Mouse (Mus musculus) forebrain, embryonic 11.5 days (tissue): ENCODE measurements at regions not wholly inside any gene's neighbourhood (a gene's known extent, or its start where the extent isn't known, plus 50 kb on each side); places are given as distances from the start of the nearest gene placed in this dataset.

Experiments
- ATAC-seq: fragments of 200-750 bp; cut with Nextera tagmentation; replicated peaks from 2 replicates; pipeline ENCODE4 v1.8.0; 2017; ENCODE audit warnings: moderate TSS enrichment; ENCODE audit not compliant: low FRiP score
- DNase-seq: peaks from one replicate; pipeline ENCODE4 v3.0.0-alpha.2; 2017; ENCODE audit warnings: low spot score
- H3K27ac ChIP-seq: fragments of 300-500 bp; sonication (generic); 2 replicates; pipeline ENCODE4 v1.5.1; 2014; ENCODE audit warnings: low read depth, low read length
- H3K27me3 ChIP-seq: fragments of 300-500 bp; sonication (generic); 2 replicates; pipeline ENCODE4 v1.6.1; 2014; ENCODE audit warnings: mild to moderate bottlenecking, low read length, mixed read lengths; ENCODE audit not compliant: control insufficient read depth, insufficient read depth
- H3K36me3 ChIP-seq: fragments of 300-500 bp; sonication (generic); 2 replicates; pipeline ENCODE4 v1.6.1; 2014; ENCODE audit warnings: mild to moderate bottlenecking, low read length, moderate library complexity, mixed read lengths; ENCODE audit not compliant: control insufficient read depth, insufficient read depth
- H3K4me1 ChIP-seq: fragments of 300-500 bp; sonication (generic); replicated peaks from 2 replicates; pipeline ENCODE4 v1.6.1; 2014; ENCODE audit warnings: low read length, mixed read lengths; ENCODE audit not compliant: control insufficient read depth, insufficient read depth
- H3K4me2 ChIP-seq: fragments of 300-500 bp; sonication (generic); 2 replicates; pipeline ENCODE4 v1.6.1; 2014; ENCODE audit warnings: low read depth, mild to moderate bottlenecking, low read length, moderate library complexity, mixed read lengths; ENCODE audit not compliant: severe bottlenecking
- H3K4me3 ChIP-seq: fragments of 300-500 bp; sonication (generic); 2 replicates; pipeline ENCODE4 v1.5.1; 2014; ENCODE audit warnings: low read depth, low read length
- H3K9ac ChIP-seq: fragments of 300-500 bp; sonication (generic); 2 replicates; pipeline ENCODE4 v1.6.1; 2014; ENCODE audit warnings: low read length
- H3K9me3 ChIP-seq: fragments of 300-500 bp; sonication (generic); 2 replicates; pipeline ENCODE4 v1.6.1; 2016; ENCODE audit warnings: low read length, mixed read lengths; ENCODE audit not compliant: control insufficient read depth
- WGBS: fragments of 180-500 bp; shearing (Covaris S2); extraction: QIAGEN DNeasy Blood & Tissue Kit; methylation state at CpG from one replicate; pipeline ENCODE4 v1.1.7; 2014; 5-methylcytosine and 5-hydroxymethylcytosine counted together

DNA sequence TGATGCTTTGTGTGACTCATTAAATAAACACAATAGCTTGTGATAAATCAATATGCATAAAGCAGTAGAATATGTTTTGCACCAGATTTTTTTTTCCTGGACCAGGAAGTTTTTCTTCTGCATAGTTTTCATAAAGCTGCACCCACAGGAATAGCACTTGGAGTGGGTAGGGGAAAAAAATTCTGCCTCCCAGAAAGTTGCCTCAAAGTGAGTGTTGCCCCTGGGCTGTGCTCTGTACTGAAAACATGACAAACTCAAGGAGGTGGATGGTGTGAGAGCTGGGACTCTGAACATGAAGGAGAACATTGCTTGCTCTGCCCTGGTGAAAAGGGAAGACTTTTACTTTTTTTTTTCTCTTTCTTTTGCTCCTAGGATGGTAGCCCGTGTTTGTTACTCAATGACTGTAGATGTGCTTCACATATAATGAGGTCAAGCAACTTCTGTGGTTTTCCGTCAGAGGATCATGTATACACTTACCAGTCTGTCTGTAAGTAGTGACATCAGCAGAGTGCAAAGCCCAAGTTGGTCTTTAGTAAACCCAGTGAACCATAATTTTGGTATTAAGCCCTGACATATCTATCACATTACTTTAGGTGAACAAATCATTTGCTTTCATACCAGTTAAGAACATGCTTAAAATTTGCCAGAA lies 164.1 kb upstream of the Lcorl start:
- H3K9ac ChIP-seq = no peak overlapping the region

DNA sequence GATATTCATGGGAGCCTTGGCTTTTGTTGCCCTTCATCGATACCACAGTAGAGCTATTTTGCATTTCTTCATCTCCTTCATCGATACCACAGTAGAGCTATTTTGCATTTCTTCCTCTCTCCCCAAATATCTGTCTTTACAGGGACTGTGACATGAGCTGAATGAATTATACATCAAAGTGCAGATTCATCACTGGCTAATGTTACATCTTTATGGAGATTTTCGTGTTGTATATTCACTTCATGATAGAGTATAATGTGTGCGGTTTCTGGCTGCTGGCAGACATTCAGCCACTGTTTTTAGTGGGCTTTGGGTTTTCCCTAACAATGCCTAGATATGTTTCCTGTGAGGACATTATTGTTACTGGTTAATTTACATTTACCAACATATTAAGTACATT lies 162.8 kb upstream of the Lcorl start:
- H3K9ac ChIP-seq = no peak overlapping the region
- ATAC-seq (no peak), DNase-seq (no peak)
- no peak overlapping the region for H3K27ac ChIP-seq
- H3K9me3 ChIP-seq = no peaks in the 10 kb centered on the region
- no peaks in the 10 kb centered on the region for H3K4me1 ChIP-seq
- H3K4me3 ChIP-seq = no peak overlapping the region
- no peaks in the 10 kb centered on the region for H3K27me3 ChIP-seq
- no peaks in the 10 kb centered on the region for H3K36me3 ChIP-seq
- 91% methylated on average over 4 of the region's 4 CpGs for WGBS
- H3K4me2 ChIP-seq = no peak overlapping the region

More for the DNA sequence above, 164.1 kb upstream of the Lcorl start:
- DNase-seq (no peak), ATAC-seq (no peak)
- no peak overlapping the region for H3K4me3 ChIP-seq
- H3K4me1 ChIP-seq = no peaks in the 10 kb centered on the region
- 85% methylated on average over 2 of the region's 2 CpGs for whole genome bisulfite sequencing
- no peak overlapping the region for H3K27ac ChIP-seq
- no peak overlapping the region for H3K4me2 ChIP-seq
- no peaks in the 10 kb centered on the region for H3K9me3 ChIP-seq
- H3K36me3 ChIP-seq = no peaks in the 10 kb centered on the region
- H3K27me3 ChIP-seq = no peaks in the 10 kb centered on the region

DNA sequence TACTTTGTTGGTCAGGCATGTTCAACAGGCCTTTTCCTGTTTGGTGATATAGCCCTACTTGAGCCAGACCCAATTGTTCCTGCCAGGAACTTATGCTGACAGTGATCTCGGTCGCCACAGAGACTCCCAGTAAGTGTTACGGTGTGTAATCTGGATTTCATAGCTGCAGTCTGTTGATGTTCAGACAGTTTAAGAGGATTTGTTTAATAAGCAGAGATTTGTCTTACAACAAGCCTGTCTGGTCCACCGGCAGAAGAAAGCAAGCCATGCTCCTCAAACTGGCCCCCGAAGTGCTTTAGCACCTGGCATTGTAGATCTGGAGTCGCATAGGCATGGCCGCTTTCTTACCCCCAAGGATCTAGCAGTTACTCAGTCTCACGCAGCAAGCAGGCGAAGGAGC lies 150.0 kb upstream of the Lcorl start:
- ATAC-seq (no peak), DNase-seq (no peak)
- H3K36me3 ChIP-seq = no peaks in the 10 kb centered on the region
- no peak overlapping the region for H3K4me3 ChIP-seq
- H3K9me3 ChIP-seq = no peaks in the 10 kb centered on the region
- no peak overlapping the region for H3K27ac ChIP-seq
- no peaks in the 10 kb centered on the region for H3K27me3 ChIP-seq
- H3K4me1 ChIP-seq = no peaks in the 10 kb centered on the region
- no peak overlapping the region for H3K9ac ChIP-seq
- no peak overlapping the region for H3K4me2 ChIP-seq
- WGBS = 88% methylated on average over 9 of the region's 9 CpGs

DNA sequence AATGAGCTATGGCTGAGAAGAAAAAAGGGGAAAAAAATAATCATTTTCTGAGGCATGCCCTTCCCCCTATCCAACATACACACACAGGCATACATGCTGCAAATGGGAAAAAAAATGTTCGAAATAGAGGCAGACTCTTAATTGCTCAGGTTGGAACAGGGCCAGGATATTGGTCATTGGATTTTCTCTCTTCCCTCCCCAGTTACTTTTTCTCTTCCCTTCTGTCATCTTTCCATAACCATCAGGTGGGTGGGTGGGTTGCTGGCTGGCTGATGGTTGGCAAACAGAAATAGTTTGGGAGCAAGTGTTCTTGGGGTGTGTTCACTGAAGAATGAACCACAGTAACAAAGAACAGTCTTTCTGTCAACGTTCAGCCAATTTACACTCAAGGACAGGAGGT lies 149.3 kb upstream of the Lcorl start:
- Histone ChIP-seq H3K36me3 (no peaks in the 10 kb centered on the region), H3K9me3 (no peaks in the 10 kb centered on the region), H3K9ac (no peak overlapping the region), H3K27ac (no peak overlapping the region), H3K27me3 (no peaks in the 10 kb centered on the region), H3K4me2 (no peak overlapping the region), H3K4me1 (no peaks in the 10 kb centered on the region), H3K4me3 (no peak overlapping the region)
- DNase-seq = no peak
- 84% methylated on average over 2 of the region's 2 CpGs for WGBS
- ATAC-seq = no peak

DNA sequence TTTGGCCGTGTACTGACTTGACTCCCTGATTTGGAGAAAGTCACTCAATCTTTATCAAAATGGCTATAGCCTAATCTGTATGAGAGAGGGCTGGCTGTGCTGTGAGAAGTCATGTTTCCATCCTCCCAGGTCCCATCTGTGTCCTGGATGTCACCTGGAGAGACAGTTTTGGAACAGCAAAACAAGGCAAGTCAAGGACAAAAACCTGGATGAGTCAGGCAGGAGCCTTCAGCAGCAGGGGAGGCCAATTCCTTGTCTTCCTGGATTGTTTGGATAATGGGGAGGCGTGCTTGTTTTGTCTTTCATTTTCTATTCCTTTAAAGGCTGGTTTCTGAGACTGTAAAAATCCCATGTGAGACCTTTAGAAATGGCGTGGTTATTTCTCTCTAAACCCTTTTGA lies 148.8 kb upstream of the Lcorl start:
- no peak for ATAC-seq
- no peak for DNase-seq
- no peak overlapping the region for H3K4me2 ChIP-seq
- WGBS = 80% methylated on average over 3 of the region's 3 CpGs
- H3K9ac ChIP-seq = no peak overlapping the region
- no peaks in the 10 kb centered on the region for H3K4me1 ChIP-seq
- no peak overlapping the region for H3K4me3 ChIP-seq
- no peaks in the 10 kb centered on the region for H3K36me3 ChIP-seq
- no peaks in the 10 kb centered on the region for H3K9me3 ChIP-seq
- no peaks in the 10 kb centered on the region for H3K27me3 ChIP-seq
- no peak overlapping the region for H3K27ac ChIP-seq

DNA sequence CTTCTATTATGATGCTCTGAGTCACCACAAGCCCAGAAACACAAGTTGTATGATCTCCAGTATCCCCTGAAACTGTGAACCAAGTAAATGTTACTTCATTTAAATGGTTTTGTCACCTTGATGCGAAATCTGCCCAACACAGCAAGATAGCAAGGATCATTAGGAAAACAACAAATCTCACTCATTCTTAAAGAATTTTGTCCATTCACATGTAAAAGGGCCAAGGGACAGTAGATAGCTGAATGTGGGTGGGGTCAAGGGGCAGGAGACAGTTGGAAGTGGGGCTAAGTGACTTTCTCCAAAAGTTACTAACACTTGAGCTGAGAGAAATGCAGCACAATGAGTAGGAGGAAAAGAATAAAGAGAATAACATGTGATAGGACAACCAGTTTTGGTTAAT lies 148.2 kb upstream of the Lcorl start:
- ATAC-seq (no peak), DNase-seq (no peak)
- Histone ChIP-seq H3K9me3 (no peaks in the 10 kb centered on the region), H3K4me1 (no peaks in the 10 kb centered on the region), H3K27me3 (no peaks in the 10 kb centered on the region), H3K9ac (no peak overlapping the region), H3K4me2 (no peak overlapping the region), H3K4me3 (no peak overlapping the region), H3K27ac (no peak overlapping the region), H3K36me3 (no peaks in the 10 kb centered on the region)
- 81% methylated on average over 1 of the region's 1 CpGs for WGBS

DNA sequence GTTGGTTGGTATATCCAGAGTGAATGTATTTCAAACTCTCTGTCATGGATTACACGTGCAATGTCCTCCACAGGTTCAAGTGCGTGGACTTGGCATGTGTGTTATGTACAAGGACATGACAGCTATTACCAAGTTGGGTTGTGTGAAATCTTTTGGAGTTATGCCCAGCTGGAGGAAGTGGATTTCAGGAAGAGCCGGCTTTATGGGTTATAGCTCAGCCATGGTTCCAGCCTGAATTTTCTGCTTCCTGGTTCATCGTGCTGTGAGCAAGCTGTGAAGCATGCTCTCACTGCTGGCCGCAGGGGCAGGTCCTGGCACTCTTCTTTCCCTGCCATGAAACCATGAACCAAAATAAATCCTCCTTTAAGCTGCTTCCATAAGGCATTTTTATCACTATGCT lies 144.6 kb upstream of the Lcorl start:
- ATAC-seq = no peak
- Histone ChIP-seq H3K4me1 (no peaks in the 10 kb centered on the region), H3K9me3 (no peaks in the 10 kb centered on the region), H3K4me3 (no peak overlapping the region), H3K9ac (no peak overlapping the region), H3K27ac (no peak overlapping the region), H3K4me2 (no peak overlapping the region), H3K36me3 (no peaks in the 10 kb centered on the region), H3K27me3 (no peaks in the 10 kb centered on the region)
- DNase-seq = no peak
- 91% methylated on average over 5 of the region's 5 CpGs for WGBS

DNA sequence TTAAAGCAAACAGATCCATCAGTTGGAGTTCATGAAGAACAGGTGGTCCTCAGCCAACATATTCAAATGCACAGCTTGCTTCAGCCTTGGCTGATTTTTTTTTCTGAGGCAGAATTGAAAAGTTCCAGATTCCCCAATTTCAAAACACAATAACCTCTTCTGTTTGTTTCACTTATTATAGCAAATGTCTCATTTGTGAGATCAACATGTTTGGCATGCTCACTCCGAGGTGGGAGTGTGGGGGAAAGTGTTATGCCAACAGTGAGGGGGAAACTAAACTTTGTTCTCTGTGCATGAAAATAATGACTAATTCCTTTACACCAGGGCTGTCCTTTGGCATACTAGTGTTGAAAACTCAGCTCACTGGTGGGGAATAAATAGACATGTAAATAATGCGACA lies 100.4 kb upstream of the Lcorl start:
- H3K27me3 ChIP-seq = no peaks in the 10 kb centered on the region
- H3K27ac ChIP-seq = no peak overlapping the region
- H3K4me3 ChIP-seq = no peak overlapping the region
- WGBS = 89% methylated on average over 2 of the region's 2 CpGs
- H3K9ac ChIP-seq = no peak overlapping the region
- no peaks in the 10 kb centered on the region for H3K4me1 ChIP-seq
- H3K9me3 ChIP-seq = no peaks in the 10 kb centered on the region
- no peak overlapping the region for H3K4me2 ChIP-seq
- ATAC-seq (no peak), DNase-seq (no peak)
- no peaks in the 10 kb centered on the region for H3K36me3 ChIP-seq

DNA sequence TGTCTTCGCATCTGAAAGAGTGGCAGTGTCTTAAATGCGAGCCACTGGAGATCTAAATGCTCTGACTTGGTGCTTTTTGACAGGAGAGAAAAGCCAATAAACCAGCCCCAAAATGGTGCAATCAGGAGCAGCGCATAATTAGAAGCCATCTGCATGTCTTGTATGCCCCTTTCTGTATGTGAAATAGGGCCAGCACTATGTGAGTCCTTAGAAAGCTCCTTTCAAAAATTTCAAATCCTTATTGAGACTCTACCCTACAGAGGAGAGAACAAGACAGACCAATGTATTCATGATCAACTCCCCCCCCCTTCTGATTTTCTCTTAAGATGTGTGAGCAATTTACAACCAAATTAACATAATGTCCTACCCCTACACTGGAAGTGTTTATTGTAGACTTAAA lies 86.6 kb upstream of the Lcorl start:
- 87% methylated on average over 3 of the region's 3 CpGs for WGBS
- Histone ChIP-seq H3K9ac (no peak overlapping the region), H3K4me2 (no peak overlapping the region), H3K36me3 (no peaks in the 10 kb centered on the region), H3K9me3 (no peaks in the 10 kb centered on the region), H3K4me1 (no peaks in the 10 kb centered on the region), H3K27ac (no peak overlapping the region), H3K4me3 (no peak overlapping the region), H3K27me3 (no peaks in the 10 kb centered on the region)
- ATAC-seq = no peak
- DNase-seq = no peak
